Mouse (Mus musculus) liver, embryonic 14.5 days (tissue): ENCODE data around the gene Esyt2.

ENCODE experiments used
- CTCF ChIP-seq: IDR thresholded peaks from 2 replicates; pipeline ENCODE4 v1.5.1; 2016; ENCODE audit warnings: antibody characterized with exemption, low read depth, control low read depth
- EP300 ChIP-seq: IDR thresholded peaks from 2 replicates; pipeline ENCODE4 v1.6.1; 2016; ENCODE audit warnings: antibody characterized with exemption, low read depth

DNA sequence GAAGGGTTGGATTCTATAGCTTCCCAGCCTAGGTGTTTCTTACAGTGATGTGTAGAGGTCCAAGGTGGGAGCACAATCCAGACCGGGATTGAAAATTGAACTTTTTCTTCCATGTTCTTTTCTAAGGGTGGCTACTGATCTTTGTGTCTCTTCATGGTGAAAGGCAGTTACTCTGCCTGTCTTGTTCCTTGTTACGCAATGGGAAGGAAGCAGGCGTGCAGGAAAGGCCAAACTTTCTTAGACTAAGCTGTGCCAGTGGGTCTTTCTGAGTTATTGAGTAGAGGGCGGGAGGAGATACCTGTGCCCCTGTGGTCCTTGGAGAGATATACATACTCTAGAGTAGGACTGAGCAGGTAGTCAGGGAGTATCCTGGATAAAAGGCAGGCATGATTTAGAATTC is 133.9 kb downstream of the Esyt2 start:
- TF ChIP-seq CTCF = no peak
- TF ChIP-seq EP300 = no peak
